8 mouse cellular contexts compared by ENCODE assay signal in genomic region chr3:60472681-60473177, GRCm38 (mm10). TPM values are rescaled to one million over a fixed set of nuclear protein-coding genes. Genes with fewer than 3 reads are reported as not detected.
DNase-seq lines count a peak whose midpoint lies in the region; ATAC-seq and TF ChIP-seq lines count a peak whose summit lies in the region.

TSS of gene Mbnl1 (plus strand) at chr3:60472830.

- no peaks in the 10 kb centered on the region for H3K9me3 ChIP-seq in lung, embryonic 14.5 days (ENCODE audit: low read depth, low read length)

- H3K36me3 ChIP-seq in lung, embryonic 14.5 days (ENCODE audit: insufficient read depth) = no peaks in the 10 kb centered on the region

- no peak within 1 kb of the TSS for H3K27ac ChIP-seq in lung, embryonic 14.5 days (ENCODE audit: low read depth)

- no peak within 1 kb of the TSS; the same call in 1 of the 2 replicates for H3K4me2 ChIP-seq in lung, embryonic 14.5 days

- no peak within 1 kb of the TSS for H3K4me3 ChIP-seq in lung, embryonic 14.5 days (ENCODE audit: low read depth, low read length)

- no peaks in the 10 kb centered on the region for H3K4me1 ChIP-seq in lung, embryonic 14.5 days (ENCODE audit: insufficient read depth)

- no peak for ATAC-seq in lung, embryonic 14.5 days (ENCODE audit: insufficient read depth)
- peak; percentile 35 for ATAC-seq in granulocyte monocyte progenitor cell, adult 5-6 weeks (replicated peaks; ENCODE audit: poor library complexity, severe bottlenecking)
- peak; percentile 39 for ATAC-seq in megakaryocyte-erythroid progenitor cell, adult 5-6 weeks (replicated peaks; ENCODE audit: low FRiP score, low TSS enrichment, poor library complexity, severe bottlenecking)

- 43% methylated on average over 5 of the region's 5 CpGs for WGBS in lung, embryonic 14.5 days
- WGBS in large intestine, adult 2 months = 49% methylated on average over 5 of the region's 5 CpGs

- no peaks in the 10 kb centered on the region for H3K27me3 ChIP-seq in lung, embryonic 14.5 days (ENCODE audit: insufficient read depth, low read length)

- H3K9ac ChIP-seq in lung, embryonic 14.5 days = no peak within 1 kb of the TSS

- peak; percentile 12 for DNase-seq in lung, embryonic 14.5 days
- no peak for DNase-seq in lung, postnatal 14 days
- DNase-seq in c-Kit-positive CD71-negative TER-119-negative erythroid progenitor cells, embryonic 14.5 days (ENCODE audit: low read depth) = peak; percentile 60
- DNase-seq in large intestine, adult 2 months (ENCODE audit: low read depth, low spot score) = no peak
- DNase-seq in cerebellum, adult 8-10 months = no peak
- DNase-seq in right cerebral cortex, adult 2 months (ENCODE audit: low spot score in 2 of 2) = no peak

- no peak for TF ChIP-seq CTCF in lung, embryonic 14.5 days (IDR thresholded peaks at IDR 0.05; ENCODE audit: low read depth)

RNA-seq across cellular contexts. Expression of gene Mbnl1, which starts in this region (rescaled TPM):
- polyA plus RNA-seq in lung, embryonic 14.5 days (2014; fragmentation: Nextera tagmentation; extraction: Ambion mirVana) = 199 and 201 TPM in 2 replicates
- 464 and 485 TPM in 2 replicates for total RNA-seq in granulocyte monocyte progenitor cell, adult 5-6 weeks (2014; fragmentation: Nextera tagmentation)
- 524 and 651 TPM in 2 replicates for total RNA-seq in granulocyte monocyte progenitor cell, adult 5-6 weeks (2017)
- polyA plus RNA-seq in large intestine, adult 2 months (2012; rRNA removed) = 30.5 and 62.8 TPM in 2 replicates
- 524 and 588 TPM in 2 replicates for total RNA-seq in megakaryocyte-erythroid progenitor cell, adult 5-6 weeks (2014; fragmentation: Nextera tagmentation)
- 726 and 751 TPM in 2 replicates for total RNA-seq in megakaryocyte-erythroid progenitor cell, adult 5-6 weeks (2017)

Comparison
In these comparisons a context has a peak if more than half of its experiments do, and no peak if none do; other contexts are left out.
1. DNase-seq: peak in lung, embryonic 14.5 days (single experiment) and c-Kit-positive CD71-negative TER-119-negative erythroid progenitor cells, embryonic 14.5 days (single experiment); none in lung, postnatal 14 days (single experiment), large intestine, adult 2 months (single experiment), cerebellum, adult 8-10 months (single experiment) and right cerebral cortex, adult 2 months (0 of 2).